Mouse (Mus musculus) liver, postnatal 0 days (tissue): Measurements from ENCODE around the gene Gm43552.

ENCODE experiments used
- CTCF ChIP-seq: sonication (generic); IDR thresholded peaks from 2 replicates; pipeline ENCODE4 v1.5.1; 2016; ENCODE audit warnings: antibody characterized with exemption, low read depth
- EP300 ChIP-seq: IDR thresholded peaks from 2 replicates; pipeline ENCODE4 v1.6.1; 2016; ENCODE audit warnings: antibody characterized with exemption, low read depth, mild to moderate bottlenecking

- TF ChIP-seq CTCF (no peak), EP300 (no peak)
Observed at GRCm38 (mm10) chr5:65489830-65490229, 2.8 kb downstream of the Gm43552 start.
